Mouse (Mus musculus) MEL (cell line): ENCODE results near the gene Wap. TPM values are rescaled to one million over a fixed set of nuclear protein-coding genes. Genes with fewer than 3 reads are reported as not detected.
"Not testable (repeated sequence)": the region's sequence is repeated elsewhere in the genome, so short reads cannot be mapped to it uniquely, and the experiment has no call there.

Experiments
- DNase-seq: peaks from one replicate; pipeline ENCODE4 v3.0.0; 2011; ENCODE audit warnings: low read depth, low spot score
- H3K27ac ChIP-seq: 2 replicates; pipeline ENCODE4 v1.5.1; 2012; ENCODE audit warnings: low read depth, mild to moderate bottlenecking, control low read depth, low read length, moderate library complexity; ENCODE audit not compliant: control insufficient read depth
- H3K27me3 ChIP-seq, 2 experiments: fragments of 150-350 bp in 1 of 2; sonication (generic) in 1 of 2; 2 replicates each; pipeline ENCODE4 v1.6.1; 2012; ENCODE audit warnings: low read length in 2 of 2, mild to moderate bottlenecking in 2 of 2, improper control_type of control experiment in 1 of 2, moderate library complexity in 1 of 2; ENCODE audit not compliant: insufficient read depth in 2 of 2, control insufficient read depth in 1 of 2
- H3K36me3 ChIP-seq, 2 experiments: 2 replicates each; pipeline ENCODE4 v1.6.1; 2012 to 2014; ENCODE audit warnings: low read length in 2 of 2, improper control_type of control experiment in 1 of 2, inconsistent platforms in 1 of 2, mild to moderate bottlenecking in 1 of 2; ENCODE audit not compliant: insufficient read depth in 2 of 2, control insufficient read depth in 1 of 2
- H3K4me1 ChIP-seq, 2 experiments: fragments of 150-350 bp in 1 of 2; sonication (generic) in 1 of 2; 2 replicates each; pipeline ENCODE4 v1.6.1; 2012; ENCODE audit warnings: low read length in 2 of 2, improper control_type of control experiment in 1 of 2, mild to moderate bottlenecking in 1 of 2; ENCODE audit not compliant: insufficient read depth in 2 of 2, control insufficient read depth in 1 of 2
- H3K4me3 ChIP-seq, 2 experiments: fragments of 150-350 bp in 1 of 2; sonication (generic) in 1 of 2; 2 replicates each; pipeline ENCODE4 v1.5.1; 2012; ENCODE audit warnings: low read depth in 2 of 2, low read length in 2 of 2, mild to moderate bottlenecking in 2 of 2, moderate library complexity in 2 of 2, control low read depth in 1 of 2, improper control_type of control experiment in 1 of 2; ENCODE audit not compliant: control insufficient read depth in 1 of 2, insufficient read depth in 1 of 2
- H3K79me2 ChIP-seq: 2 replicates; pipeline ENCODE4 v1.6.1; 2012; ENCODE audit warnings: mild to moderate bottlenecking, low read length, moderate library complexity; ENCODE audit not compliant: control insufficient read depth, poor library complexity, insufficient read depth
- H3K9ac ChIP-seq: 2 replicates; pipeline ENCODE4 v1.6.1; 2012; ENCODE audit warnings: low read depth, mild to moderate bottlenecking, control low read depth, low read length, moderate library complexity; ENCODE audit not compliant: control insufficient read depth, poor library complexity, severe bottlenecking
- H3K9me3 ChIP-seq: fragments of 150-350 bp; sonication (generic); replicated peaks from 2 replicates; pipeline ENCODE4 v1.6.1; 2012; ENCODE audit warnings: mild to moderate bottlenecking, low read length, improper control_type of control experiment, moderate library complexity; ENCODE audit not compliant: insufficient read depth
- CHD2 ChIP-seq: IDR thresholded peaks from 2 replicates; pipeline ENCODE4 v1.6.1; 2011; ENCODE audit warnings: low read length, improper control_type of control experiment
- CTCF ChIP-seq, 3 experiments: IDR thresholded peaks in 2 of 3; conservative IDR thresholded peaks in 1 of 3; 2 replicates each; pipeline ENCODE4 v1.5.1; 2011 to 2012; ENCODE audit warnings: low read length in 3 of 3, low read depth in 2 of 3, mild to moderate bottlenecking in 2 of 3, improper control_type of control experiment in 1 of 3, inconsistent platforms in 1 of 3, mixed read lengths in 1 of 3, moderate library complexity in 1 of 3; ENCODE audit not compliant: control insufficient read depth in 1 of 3, insufficient read depth in 1 of 3, poor library complexity in 1 of 3, severe bottlenecking in 1 of 3
- ELF1 ChIP-seq: IDR thresholded peaks from 2 replicates; pipeline ENCODE4 v1.6.1; 2014; ENCODE audit warnings: low read depth, mild to moderate bottlenecking, inconsistent platforms, low read length, improper control_type of control experiment, moderate library complexity
- EP300 ChIP-seq, 2 experiments: IDR thresholded peaks; 2 replicates each; pipeline ENCODE4 v1.6.1; 2011; ENCODE audit warnings: improper control_type of control experiment in 2 of 2, low read length in 2 of 2, low read depth in 1 of 2, mild to moderate bottlenecking in 1 of 2
- GABPA ChIP-seq: IDR thresholded peaks from 2 replicates; pipeline ENCODE4 v1.6.1; 2012; ENCODE audit warnings: low read depth, mild to moderate bottlenecking, inconsistent platforms, low read length, improper control_type of control experiment, moderate library complexity
- GATA1 ChIP-seq: IDR thresholded peaks from 2 replicates; pipeline ENCODE4 v1.6.1; 2011; ENCODE audit warnings: low read depth, low read length, improper control_type of control experiment
- MEF2A ChIP-seq: IDR thresholded peaks from 2 replicates; pipeline ENCODE4 v1.6.1; 2014; ENCODE audit warnings: low read depth, mild to moderate bottlenecking, inconsistent platforms, low read length, improper control_type of control experiment; ENCODE audit not compliant: poor library complexity, insufficient replicate concordance, severe bottlenecking; ENCODE audit errors: extremely low read depth
- POLR2A ChIP-seq, 2 experiments: IDR thresholded peaks; 2 replicates each; pipeline ENCODE4 v1.6.1; 2011 to 2012; ENCODE audit warnings: low read length in 2 of 2, mild to moderate bottlenecking in 2 of 2, control low read depth in 1 of 2, improper control_type of control experiment in 1 of 2, low read depth in 1 of 2, moderate library complexity in 1 of 2; ENCODE audit not compliant: control insufficient read depth in 1 of 2, insufficient read depth in 1 of 2, poor library complexity in 1 of 2
- POLR2AphosphoS5 ChIP-seq: IDR thresholded peaks from 2 replicates; pipeline ENCODE4 v1.6.1; 2012; ENCODE audit warnings: low read depth, borderline replicate concordance, mild to moderate bottlenecking, inconsistent platforms, low read length, moderate library complexity, mixed read lengths
- RAD21 ChIP-seq: IDR thresholded peaks from 2 replicates; pipeline ENCODE4 v1.6.1; 2011; ENCODE audit warnings: mild to moderate bottlenecking, low read depth, low read length, improper control_type of control experiment
- SMC3 ChIP-seq: IDR thresholded peaks from 2 replicates; pipeline ENCODE4 v1.6.1; 2011; ENCODE audit warnings: low read depth, low read length, improper control_type of control experiment
- TBP ChIP-seq: IDR thresholded peaks from 2 replicates; pipeline ENCODE4 v1.8.0; 2011; ENCODE audit warnings: low read depth, low read length, improper control_type of control experiment
- UBTF ChIP-seq: IDR thresholded peaks from 2 replicates; pipeline ENCODE4 v1.6.1; 2012; ENCODE audit warnings: low read depth, mild to moderate bottlenecking, inconsistent platforms, low read length, improper control_type of control experiment, moderate library complexity, borderline replicate concordance; ENCODE audit not compliant: insufficient read depth
- USF2 ChIP-seq, 2 experiments: IDR thresholded peaks; 2 replicates each; pipeline ENCODE4 v1.6.1; 2011 to 2012; ENCODE audit warnings: improper control_type of control experiment in 2 of 2, low read length in 2 of 2, borderline replicate concordance in 1 of 2, inconsistent platforms in 1 of 2, low read depth in 1 of 2, mild to moderate bottlenecking in 1 of 2; ENCODE audit not compliant: insufficient read depth in 1 of 2
- ZC3H11A ChIP-seq: IDR thresholded peaks from 2 replicates; pipeline ENCODE4 v1.6.1; 2012; ENCODE audit warnings: low read depth, mild to moderate bottlenecking, inconsistent platforms, low read length, improper control_type of control experiment
- polyA plus RNA-seq, 2 experiments: library from polyadenylated mRNA; stranded (reverse) in 1 of 2; unstranded in 1 of 2; fragments of >175 nt in 1 of 2; fragments of >200 nt in 1 of 2; gene quantifications; 2 replicates each; pipeline versions ENCODE4 v1.2.1 to v1.2.4; 2012; ENCODE audit warnings: low replicate concordance in 2 of 2, low read depth in 1 of 2; ENCODE audit not compliant: insufficient read length in 2 of 2, insufficient read depth in 1 of 2, missing spikeins in 1 of 2
- total RNA-seq: library from RNA; depleted of rRNA; stranded (reverse); fragments of 300-350 nt; gene quantifications from 2 replicates; pipeline ENCODE4 v1.2.3, GENCODE M21; 2012

The Wap gene
- total and polyA plus RNA-seq, 3 experiments, result not detected

- H3K36me3 ChIP-seq, result no peaks in the 10 kb centered on the region
- DNase-seq, result peak; percentile 92
- no peaks in the 10 kb centered on the region for H3K79me2 ChIP-seq
- no peak overlapping the region for H3K4me3 ChIP-seq
- no peaks in the 10 kb centered on the region for H3K4me1 ChIP-seq
- H3K27me3 ChIP-seq, result no peaks in the 10 kb centered on the region; a peak in 1 of 4 replicates
- H3K9me3 ChIP-seq, result no peaks in the 10 kb centered on the region
- H3K9ac ChIP-seq, result no peak overlapping the region
- TF ChIP-seq CTCF (IDR thresholded peaks at IDR 0.05 in 2 of 3, conservative IDR thresholded peaks at IDR 0.05 in 1 of 3; ENCODE audit: control insufficient read depth in 1 of 3, insufficient read depth in 1 of 3, low read depth in 2 of 3, low read length in 3 of 3, poor library complexity in 1 of 3, severe bottlenecking in 1 of 3) (peak; percentile 53 to 95 (median 85)), UBTF (no peak), RAD21 (peak; percentile 99), CHD2 (no peak), MEF2A (no peak), USF2 (IDR thresholded peaks at IDR 0.05; ENCODE audit: borderline replicate concordance in 1 of 2, insufficient read depth in 1 of 2, low read depth in 1 of 2, low read length in 2 of 2) (no peak), POLR2A (IDR thresholded peaks at IDR 0.05; ENCODE audit: control insufficient read depth in 1 of 2, insufficient read depth in 1 of 2, low read depth in 1 of 2, low read length in 2 of 2, poor library complexity in 1 of 2) (no peak), POLR2AphosphoS5 (no peak), ZC3H11A (peak; percentile 95), GABPA (no peak; the same call in 1 of the 2 replicates), EP300 (IDR thresholded peaks at IDR 0.05; ENCODE audit: low read depth in 1 of 2, low read length in 2 of 2) (no peak), GATA1 (no peak), ELF1 (no peak), SMC3 (peak; percentile 95)
- H3K27ac ChIP-seq, result no peak overlapping the region
These were observed 16.5 kb upstream of the Wap start for GRCm38 (mm10) chr11:6654903-6655302.

GRCm38 (mm10) chr11:6652978-6653377, 14.5 kb upstream of the Wap start:
- H3K79me2 ChIP-seq, H3K4me3 ChIP-seq, H3K27ac ChIP-seq, H3K9ac ChIP-seq, H3K4me1 ChIP-seq, H3K36me3 ChIP-seq, H3K9me3 ChIP-seq, H3K27me3 ChIP-seq: not testable (repeated sequence)
- peak; percentile 59 for TF ChIP-seq SMC3
- TF ChIP-seq RAD21, result peak; percentile 46
- peak; percentile 37 to 59 (median 54); a peak in 5 of 6 replicates for TF ChIP-seq CTCF (IDR thresholded peaks at IDR 0.05 in 2 of 3, conservative IDR thresholded peaks at IDR 0.05 in 1 of 3; ENCODE audit: control insufficient read depth in 1 of 3, insufficient read depth in 1 of 3, low read depth in 2 of 3, low read length in 3 of 3, poor library complexity in 1 of 3, severe bottlenecking in 1 of 3)
- peak; percentile 83 for TF ChIP-seq TBP
- DNase-seq, result peak; percentile 64
